Mouse (Mus musculus): ENCODE measurements around the gene Zfp318. TPM values are rescaled to one million over a fixed set of nuclear protein-coding genes. Genes with fewer than 3 reads are reported as not detected.

The Zfp318 gene
- total RNA-seq (2021), result 10 to 100 TPM; 10.2 to 11.6 TPM
- long read RNA-seq, experiment 1, partial matches to known transcripts, result 0 of 6 reads
- long read RNA-seq, experiment 1, other reads (novel, unspliced or antisense), result 5 of 6 reads
- long read RNA-seq, experiment 2, partial matches to known transcripts, result 0 of 3 reads
- long read RNA-seq, experiment 2, other reads (novel, unspliced or antisense), result 0 of 3 reads

- DNase-seq, result peak; percentile 93 to 97
- intact Hi-C loops (cut with DNase I), result loop anchor here (5.0 kb wide), 2 partner anchors 101 to 116 kb away; partner anchors contain the start of gene Tjap1
These were observed at the start of gene Zfp318 for GRCm38 (mm10) chr17:46383294-46384060. Gene Zfp318 (plus strand): TSS chr17:46383731.

- no peak for DNase-seq
- intact Hi-C loops (cut with DNase I), result no loop called here
These were observed 47.1 kb upstream of the Zfp318 start for GRCm38 (mm10) chr17:46336475-46336874.

- intact Hi-C loops (cut with DNase I), result no loop called here
- no peak for DNase-seq
These were observed 42.3 kb upstream of the Zfp318 start for GRCm38 (mm10) chr17:46341208-46341607.

- no peak for DNase-seq
- intact Hi-C loops (cut with DNase I), result no loop called here
These were observed 32.4 kb upstream of the Zfp318 start for GRCm38 (mm10) chr17:46351026-46351700.

GRCm38 (mm10) chr17:46371783-46372182 is 11.7 kb upstream of the Zfp318 start:
- intact Hi-C loops (cut with DNase I), result loop anchor here (5.0 kb wide), 1 partner anchor 86 kb away; no protein-coding TSS in a partner anchor
- DNase-seq, result no peak

GRCm38 (mm10) chr17:46378564-46378963 is 5.0 kb upstream of the Zfp318 start:
- DNase-seq, result no peak
- intact Hi-C loops (cut with DNase I), result no loop called here

- peak in 1 of 2 experiments; percentile 31 for DNase-seq
- intact Hi-C loops (cut with DNase I), result loop anchor here (5.0 kb wide), 2 partner anchors 102 to 117 kb away; partner anchors contain the start of gene Tjap1
These were observed 700 bp downstream of the Zfp318 start for GRCm38 (mm10) chr17:46384061-46384801.

- no peak for DNase-seq
- intact Hi-C loops (cut with DNase I), result loop anchor here (5.0 kb wide), 1 partner anchor 61 kb away; the partner anchor contains the start of gene Abcc10
These were observed 4.7 kb downstream of the Zfp318 start for GRCm38 (mm10) chr17:46388200-46388599.

- no peak for DNase-seq
- intact Hi-C loops (cut with DNase I), result no loop called here
These were observed 9.5 kb downstream of the Zfp318 start for GRCm38 (mm10) chr17:46393012-46393411.

GRCm38 (mm10) chr17:46394631-46395030 is 11.1 kb downstream of the Zfp318 start:
- no peak for DNase-seq
- intact Hi-C loops (cut with DNase I), result no loop called here

GRCm38 (mm10) chr17:46408478-46408877 is 24.9 kb downstream of the Zfp318 start:
- intact Hi-C loops (cut with DNase I), result no loop called here

GRCm38 (mm10) chr17:46418628-46419027 is 35.1 kb downstream of the Zfp318 start:
- intact Hi-C loops (cut with DNase I), result no loop called here
- DNase-seq, result no peak

More at GRCm38 (mm10) chr17:46408478-46408877, 24.9 kb downstream of the Zfp318 start:
- no peak for DNase-seq

- intact Hi-C loops (cut with DNase I), result no loop called here
- no peak for DNase-seq
These were observed 36.2 kb downstream of the Zfp318 start for GRCm38 (mm10) chr17:46419717-46420116.

GRCm38 (mm10) chr17:46426496-46426895 is 43.0 kb downstream of the Zfp318 start:
- intact Hi-C loops (cut with DNase I), result no loop called here
- DNase-seq, result no peak

- intact Hi-C loops (cut with DNase I), result no loop called here
These were observed 45.4 kb downstream of the Zfp318 start, which contains the start of gene Crip3 for GRCm38 (mm10) chr17:46428761-46429414. Gene Crip3 (plus strand): TSS chr17:46428926.

GRCm38 (mm10) chr17:46433627-46434026 is 50.1 kb downstream of the Zfp318 start:
- DNase-seq, result no peak

More at GRCm38 (mm10) chr17:46428761-46429414, 45.4 kb downstream of the Zfp318 start, which contains the start of gene Crip3:
- no peak for DNase-seq

GRCm38 (mm10) chr17:46436672-46437366 is 53.3 kb downstream of the Zfp318 start:
- no peak for DNase-seq
- intact Hi-C loops (cut with DNase I), result no loop called here

More at GRCm38 (mm10) chr17:46433627-46434026, 50.1 kb downstream of the Zfp318 start:
- intact Hi-C loops (cut with DNase I), result loop anchor here (2.0 kb wide), 1 partner anchor 71 kb away; no protein-coding TSS in a partner anchor

- no peak for DNase-seq
- intact Hi-C loops (cut with DNase I), result no loop called here
These were observed 54.9 kb downstream of the Zfp318 start, which contains the start of gene Slc22a7 for GRCm38 (mm10) chr17:46438298-46438873. Gene Slc22a7 (minus strand): TSS chr17:46438457.
